Comparison of ENCODE assay signal across 18 mouse cellular contexts in the genomic region with DNA sequence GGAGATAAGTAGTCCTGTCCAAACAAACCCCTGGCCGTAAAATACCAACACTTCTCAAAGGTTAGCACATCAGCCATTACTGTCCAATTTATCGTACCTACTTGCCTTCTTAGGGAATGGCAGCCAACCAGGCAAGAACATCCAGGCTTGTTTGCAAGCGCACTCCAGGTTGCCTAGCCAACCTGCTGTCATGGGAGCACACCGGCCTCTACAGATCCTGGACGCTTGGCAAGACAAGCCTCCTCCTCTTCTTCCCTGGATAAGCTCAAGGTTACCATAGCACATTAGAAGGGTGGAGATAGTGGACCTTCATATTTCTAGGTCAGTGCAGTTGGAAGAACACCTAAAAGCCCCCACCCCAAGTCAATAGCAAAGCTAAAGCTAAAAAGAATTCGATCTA. TPM values are rescaled to one million over a fixed set of nuclear protein-coding genes. Genes with fewer than 3 reads are reported as not detected.
DNase-seq lines count a peak whose midpoint lies in the region; ATAC-seq and TF ChIP-seq lines count a peak whose summit lies in the region.
"Had no signal": no experiment of that assay in that cellular context is flagged by ENCODE, and none has a peak within 500 bp of the region (broad histone marks: within the 10 kb centered on the region; RNA-seq: fewer than 3 reads in every experiment).

No protein-coding gene starts in this region.

- TF ChIP-seq CTCF in lung, embryonic 14.5 days (IDR thresholded peaks at IDR 0.05; ENCODE audit: low read depth): no peak

- H3K9ac ChIP-seq in forebrain, embryonic 12.5 days: no peak overlapping the region
- no peak overlapping the region for H3K9ac ChIP-seq in forebrain, embryonic 16.5 days (replicated peaks; ENCODE audit: low read depth, low read length)
- no peak overlapping the region for H3K9ac ChIP-seq in lung, embryonic 14.5 days
- H3K9ac ChIP-seq in stomach, embryonic 16.5 days (ENCODE audit: low read length): no peak overlapping the region
- H3K9ac ChIP-seq: heart, embryonic 15.5 days; limb, embryonic 15.5 days; liver, postnatal 0 days; midbrain, embryonic 15.5 days had no signal

- H3K27me3 ChIP-seq in forebrain, embryonic 12.5 days: no peaks in the 10 kb centered on the region
- H3K27me3 ChIP-seq in forebrain, embryonic 16.5 days (replicated peaks; ENCODE audit: control insufficient read depth, insufficient read depth, low read length): no peaks in the 10 kb centered on the region
- no peaks in the 10 kb centered on the region for H3K27me3 ChIP-seq in lung, embryonic 14.5 days (ENCODE audit: insufficient read depth, low read length)
- H3K27me3 ChIP-seq in stomach, embryonic 16.5 days (ENCODE audit: control insufficient read depth, insufficient read depth, low read length): no peaks in the 10 kb centered on the region
- H3K27me3 ChIP-seq: heart, embryonic 15.5 days; limb, embryonic 15.5 days; midbrain, embryonic 15.5 days had no signal

- no peak overlapping the region for H3K27ac ChIP-seq in forebrain, embryonic 12.5 days
- H3K27ac ChIP-seq in forebrain, embryonic 16.5 days (ENCODE audit: low read length): no peak overlapping the region
- H3K27ac ChIP-seq in lung, embryonic 14.5 days (ENCODE audit: low read depth): peak overlapping the region; percentile 19; the same call in 1 of the 2 replicates
- H3K27ac ChIP-seq in stomach, embryonic 16.5 days (ENCODE audit: low read length): peak overlapping the region; percentile 10; the same call in 1 of the 2 replicates
- H3K27ac ChIP-seq: gastrocnemius, adult 2 months; heart, embryonic 15.5 days; limb, embryonic 15.5 days; midbrain, embryonic 15.5 days had no signal

- H3K4me1 ChIP-seq in forebrain, embryonic 12.5 days: no peaks in the 10 kb centered on the region
- no peaks in the 10 kb centered on the region; the same call in 1 of the 2 replicates for H3K4me1 ChIP-seq in forebrain, embryonic 16.5 days (replicated peaks; ENCODE audit: control insufficient read depth, insufficient read depth, low read length)
- peaks cover 4% of the 10 kb centered on the region; the same call in 1 of the 2 replicates for H3K4me1 ChIP-seq in lung, embryonic 14.5 days (ENCODE audit: insufficient read depth)
- H3K4me1 ChIP-seq in stomach, embryonic 16.5 days (ENCODE audit: control insufficient read depth, insufficient read depth, low read length): peaks cover 3% of the 10 kb centered on the region; the same call in 1 of the 2 replicates
- H3K4me1 ChIP-seq: midbrain, embryonic 15.5 days had no signal

- no peak overlapping the region for H3K4me2 ChIP-seq in forebrain, embryonic 12.5 days
- H3K4me2 ChIP-seq in forebrain, embryonic 16.5 days (ENCODE audit: low read length): no peak overlapping the region
- no peak overlapping the region for H3K4me2 ChIP-seq in lung, embryonic 14.5 days
- H3K4me2 ChIP-seq in stomach, embryonic 16.5 days (ENCODE audit: low read depth, low read length): no peak overlapping the region
- H3K4me2 ChIP-seq: heart, embryonic 15.5 days; limb, embryonic 15.5 days; midbrain, embryonic 15.5 days had no signal

- H3K9me3 ChIP-seq in forebrain, embryonic 12.5 days: no peaks in the 10 kb centered on the region
- H3K9me3 ChIP-seq in forebrain, embryonic 16.5 days (ENCODE audit: control insufficient read depth, low read length): no peaks in the 10 kb centered on the region
- H3K9me3 ChIP-seq in lung, embryonic 14.5 days (ENCODE audit: low read depth, low read length): no peaks in the 10 kb centered on the region
- H3K9me3 ChIP-seq in stomach, embryonic 16.5 days (replicated peaks; ENCODE audit: control insufficient read depth, low read length): no peaks in the 10 kb centered on the region
- H3K9me3 ChIP-seq: heart, embryonic 15.5 days; limb, embryonic 15.5 days; midbrain, embryonic 15.5 days had no signal

- DNase-seq in lung, embryonic 14.5 days: no peak
- DNase-seq in lung, postnatal 10 days: no peak
- peak; percentile 57 to 58 for DNase-seq in heart, adult 9 months (ENCODE audit: low spot score in 2 of 2)
- DNase-seq in gastrocnemius, postnatal 4 days (ENCODE audit: low spot score in 2 of 2): no peak
- DNase-seq: adrenal gland, postnatal 36 days; cerebellum, postnatal 25 days; gastrocnemius, adult 2 months; kidney, adult 11 months; kidney, postnatal 25 days; liver, postnatal 0 days; thymus, postnatal 14 days had no signal

- WGBS in forebrain, embryonic 12.5 days: 72% methylated on average over 6 of the region's 6 CpGs
- 52% methylated on average over 6 of the region's 6 CpGs for WGBS in forebrain, embryonic 16.5 days
- WGBS in lung, embryonic 14.5 days: 34% methylated on average over 6 of the region's 6 CpGs
- WGBS in stomach, embryonic 16.5 days: 56% methylated on average over 6 of the region's 6 CpGs

- no peak overlapping the region for H3K4me3 ChIP-seq in forebrain, embryonic 12.5 days (replicated peaks)
- H3K4me3 ChIP-seq in forebrain, embryonic 16.5 days (replicated peaks; ENCODE audit: low read length): no peak overlapping the region
- no peak overlapping the region for H3K4me3 ChIP-seq in lung, embryonic 14.5 days (ENCODE audit: low read depth, low read length)
- H3K4me3 ChIP-seq in stomach, embryonic 16.5 days (replicated peaks; ENCODE audit: low read length): no peak overlapping the region
- H3K4me3 ChIP-seq: gastrocnemius, adult 2 months; heart, embryonic 15.5 days; limb, embryonic 15.5 days; midbrain, embryonic 15.5 days had no signal

- ATAC-seq in forebrain, embryonic 12.5 days (ENCODE audit: low FRiP score): 0 out of 2 replicates have a peak, but pooled peaks have one; percentile 51
- no peak for ATAC-seq in forebrain, embryonic 16.5 days
- ATAC-seq in lung, embryonic 14.5 days (ENCODE audit: insufficient read depth): no peak
- ATAC-seq in stomach, embryonic 16.5 days (ENCODE audit: insufficient read depth, low FRiP score): peak; percentile 31; the same call in 1 of the 2 replicates
- no peak for ATAC-seq in monocyte, adult 5-6 weeks (replicated peaks; ENCODE audit: insufficient number of reproducible peaks, low FRiP score, low TSS enrichment, poor library complexity, severe bottlenecking)
- ATAC-seq: liver, postnatal 0 days; midbrain, embryonic 15.5 days had no signal

- H3K36me3 ChIP-seq in forebrain, embryonic 12.5 days (replicated peaks): no peaks in the 10 kb centered on the region
- no peaks in the 10 kb centered on the region for H3K36me3 ChIP-seq in forebrain, embryonic 16.5 days (ENCODE audit: control insufficient read depth, insufficient read depth)
- no peaks in the 10 kb centered on the region for H3K36me3 ChIP-seq in lung, embryonic 14.5 days (ENCODE audit: insufficient read depth)
- no peaks in the 10 kb centered on the region for H3K36me3 ChIP-seq in stomach, embryonic 16.5 days (ENCODE audit: control insufficient read depth, insufficient read depth, low read length)
- H3K36me3 ChIP-seq: heart, embryonic 15.5 days; limb, embryonic 15.5 days; midbrain, embryonic 15.5 days had no signal

RNA-seq across cellular contexts. Expression of a gene that starts 45.6 kb away (rescaled TPM):
- 1.6 and 2.8 TPM in 2 replicates for polyA plus RNA-seq in forebrain, embryonic 12.5 days (2016; fragmentation: Nextera tagmentation; extraction: Ambion mirVana)
- 0.87 and 0.90 TPM in 2 replicates for polyA plus RNA-seq in forebrain, embryonic 16.5 days (2015; fragmentation: Nextera tagmentation; extraction: Ambion mirVana)
- polyA plus RNA-seq in lung, embryonic 14.5 days (2014; fragmentation: Nextera tagmentation; extraction: Ambion mirVana): 13.2 TPM in 2 replicates
- polyA plus RNA-seq in stomach, embryonic 16.5 days (2015; fragmentation: Nextera tagmentation; extraction: Ambion mirVana): 38.7 and 38.9 TPM in 2 replicates
- total RNA-seq in gastrocnemius, postnatal 4 days (2021): 100 to 1,000 TPM; 110 to 129 TPM
- total RNA-seq in monocyte, adult 5-6 weeks (2017): 0.39 TPM in 1 of 3 replicates, not detected in the others

Comparison
In these comparisons a context has a peak if more than half of its experiments do, and no peak if none do; other contexts are left out.
1. ATAC-seq: peak in forebrain, embryonic 12.5 days (single experiment) and stomach, embryonic 16.5 days (single experiment); none in forebrain, embryonic 16.5 days (single experiment), lung, embryonic 14.5 days (single experiment) and monocyte, adult 5-6 weeks (single experiment).
2. H3K27ac ChIP-seq: peak in lung, embryonic 14.5 days (single experiment) and stomach, embryonic 16.5 days (single experiment); none in forebrain, embryonic 12.5 days (single experiment) and forebrain, embryonic 16.5 days (single experiment).
3. DNase-seq: peak in heart, adult 9 months (2 of 2); none in lung, embryonic 14.5 days (single experiment), lung, postnatal 10 days (single experiment) and gastrocnemius, postnatal 4 days (0 of 2).